Comparison of ENCODE assay signal across 12 mouse cellular contexts in genomic region chr9:50533328-50533727, GRCm38 (mm10). TPM values are rescaled to one million over a fixed set of nuclear protein-coding genes. Genes with fewer than 3 reads are reported as not detected.
DNase-seq lines count a peak whose midpoint lies in the region; ATAC-seq and TF ChIP-seq lines count a peak whose summit lies in the region.
"Had no signal": no experiment of that assay in that cellular context is flagged by ENCODE, and none has a peak within 500 bp of the region (broad histone marks: within the 10 kb centered on the region; RNA-seq: fewer than 3 reads in every experiment).

No protein-coding gene starts in this region.

- WGBS in liver, postnatal 0 days (ENCODE audit: insufficient replicate concordance), result 36% methylated on average over 11 of the region's 11 CpGs

- TF ChIP-seq CTCF in gastrocnemius, adult 2 months (IDR thresholded peaks at IDR 0.05), result no peak
- TF ChIP-seq CTCF in liver, postnatal 0 days (IDR thresholded peaks at IDR 0.05; ENCODE audit: low read depth), result no peak

- peaks cover 5% of the 10 kb centered on the region; the same call in 1 of the 2 replicates for H3K4me1 ChIP-seq in liver, postnatal 0 days (ENCODE audit: insufficient read depth)
- H3K4me1 ChIP-seq: embryonic facial prominence, embryonic 10.5 days; kidney, embryonic 15.5 days; limb, embryonic 15.5 days had no signal

- no peak for DNase-seq in gastrocnemius, adult 2 months
- DNase-seq in gastrocnemius, adult 8-10 months (ENCODE audit: low spot score in 2 of 2), result no peak
- DNase-seq in brain, adult 2 months (ENCODE audit: low read depth, low spot score), result peak; percentile 30
- DNase-seq in liver, postnatal 0 days, result peak; percentile 44
- DNase-seq in spleen, postnatal 4 days (ENCODE audit: low spot score in 2 of 2), result peak; percentile 38 to 74
- no peak for DNase-seq in ovary, postnatal 36 days (ENCODE audit: low spot score)
- no peak for DNase-seq in right cerebral cortex, adult 2 months (ENCODE audit: low spot score in 2 of 2)
- DNase-seq in left cerebral cortex, postnatal 36 days (ENCODE audit: low spot score in 2 of 2), result no peak

- peak overlapping the region; percentile 55 for H3K4me2 ChIP-seq in liver, postnatal 0 days (ENCODE audit: low read depth, low read length)
- H3K4me2 ChIP-seq: kidney, embryonic 15.5 days; limb, embryonic 15.5 days had no signal

- H3K9me3 ChIP-seq in liver, postnatal 0 days (ENCODE audit: low read length), result no peaks in the 10 kb centered on the region
- H3K9me3 ChIP-seq: embryonic facial prominence, embryonic 10.5 days; kidney, embryonic 15.5 days; limb, embryonic 15.5 days had no signal

- peak; percentile 16; the same call in 1 of the 2 replicates for ATAC-seq in liver, postnatal 0 days

- H3K9ac ChIP-seq in liver, postnatal 0 days (replicated peaks), result no peak overlapping the region
- H3K9ac ChIP-seq: kidney, embryonic 15.5 days; limb, embryonic 15.5 days had no signal

- H3K27ac ChIP-seq in gastrocnemius, adult 2 months, result peak overlapping the region; percentile 46; the same call in 1 of the 2 replicates
- peak overlapping the region; percentile 69 for H3K27ac ChIP-seq in liver, postnatal 0 days (ENCODE audit: low read depth)
- H3K27ac ChIP-seq: embryonic facial prominence, embryonic 10.5 days; kidney, embryonic 15.5 days; limb, embryonic 15.5 days had no signal

- H3K36me3 ChIP-seq in liver, postnatal 0 days (replicated peaks; ENCODE audit: insufficient read depth, low read length), result no peaks in the 10 kb centered on the region
- H3K36me3 ChIP-seq: embryonic facial prominence, embryonic 10.5 days; kidney, embryonic 15.5 days; limb, embryonic 15.5 days had no signal

- intact Hi-C loops in gastrocnemius, adult 2 months (cut with DNase I), result loop anchor here (5.0 kb wide), 1 partner anchor 201 kb away; no protein-coding TSS in a partner anchor
- intact Hi-C loops in left cerebral cortex, postnatal 36 days (cut with DNase I), result no loop called here

- TF ChIP-seq EP300 in liver, postnatal 0 days (IDR thresholded peaks at IDR 0.05; ENCODE audit: low read depth), result no peak

- no peaks in the 10 kb centered on the region for H3K27me3 ChIP-seq in liver, postnatal 0 days (ENCODE audit: insufficient read depth, low read length)
- H3K27me3 ChIP-seq: kidney, embryonic 15.5 days; limb, embryonic 15.5 days had no signal

- H3K4me3 ChIP-seq in gastrocnemius, adult 2 months, result peak overlapping the region; percentile 41
- H3K4me3 ChIP-seq in liver, postnatal 0 days (ENCODE audit: low read depth, low read length), result 0 out of 2 replicates have a peak overlapping the region, but pooled peaks have one; percentile 2
- H3K4me3 ChIP-seq: embryonic facial prominence, embryonic 10.5 days; kidney, embryonic 15.5 days; limb, embryonic 15.5 days had no signal

RNA-seq across cellular contexts. Expression of gene Pts, which starts 4.8 kb away (rescaled TPM):
- 10 to 100 TPM; 10.4 to 11.9 TPM for total RNA-seq in gastrocnemius, adult 2 months (2021)
- total RNA-seq in gastrocnemius, adult 8-10 months (2022), result 10 to 100 TPM; 10.1 to 13.7 (median 11.7) TPM
- polyA plus RNA-seq in liver, postnatal 0 days (2015; fragmentation: Nextera tagmentation; extraction: Ambion mirVana), result 44.6 and 48.9 TPM in 2 replicates
- total RNA-seq in left cerebral cortex, postnatal 36 days (2021), result 10 to 100 TPM; 33.4 to 34.0 TPM

RNA-seq across cellular contexts. Expression of gene Il18, which starts 21.3 kb away (rescaled TPM):
- 1 to 10 TPM in 1 of 2 experiments, under 1 TPM in 1; 0.87 to 1.0 TPM for total RNA-seq in gastrocnemius, adult 2 months (2021)
- total RNA-seq in gastrocnemius, adult 8-10 months (2022), result 1 to 10 TPM in 3 of 4 experiments, under 1 TPM in 1; 0.63 to 2.0 (median 1.6) TPM
- 19.1 and 19.8 TPM in 2 replicates for polyA plus RNA-seq in liver, postnatal 0 days (2015; fragmentation: Nextera tagmentation; extraction: Ambion mirVana)
- 10 to 100 TPM; 24.7 to 26.7 TPM for total RNA-seq in left cerebral cortex, postnatal 36 days (2021)

RNA-seq across cellular contexts. Expression of gene Bco2, which starts 21.7 kb away (rescaled TPM):
- under 1 TPM; 0.26 to 0.45 TPM for total RNA-seq in gastrocnemius, adult 2 months (2021)
- under 1 TPM; 0.13 to 0.47 (median 0.44) TPM for total RNA-seq in gastrocnemius, adult 8-10 months (2022)
- polyA plus RNA-seq in liver, postnatal 0 days (2015; fragmentation: Nextera tagmentation; extraction: Ambion mirVana), result 1.1 and 1.6 TPM in 2 replicates
- 1 to 10 TPM; 2.7 to 3.1 TPM for total RNA-seq in left cerebral cortex, postnatal 36 days (2021)

RNA-seq across cellular contexts. Expression of gene Tex12, which starts 27.8 kb away (rescaled TPM):
- not detected for total RNA-seq in gastrocnemius, adult 2 months (2021)
- total RNA-seq in gastrocnemius, adult 8-10 months (2022), result not detected
- not detected in 2 replicates for polyA plus RNA-seq in liver, postnatal 0 days (2015; fragmentation: Nextera tagmentation; extraction: Ambion mirVana)
- not detected for total RNA-seq in left cerebral cortex, postnatal 36 days (2021)
- total RNA-seq: gastrocnemius, postnatal 4 days had no signal
- polyA plus RNA-seq: embryonic facial prominence, embryonic 10.5 days; limb, embryonic 15.5 days had no signal

RNA-seq across cellular contexts. Expression of gene Plet1, which starts 39.0 kb away (rescaled TPM):
- total RNA-seq in gastrocnemius, adult 2 months (2021), result under 1 TPM in 1 of 2 experiments, not detected in 1; 0.36 TPM
- under 1 TPM in 2 of 4 experiments, not detected in 2; 0.19 to 0.27 TPM for total RNA-seq in gastrocnemius, adult 8-10 months (2022)
- 0.71 and 1.0 TPM in 2 replicates for polyA plus RNA-seq in liver, postnatal 0 days (2015; fragmentation: Nextera tagmentation; extraction: Ambion mirVana)
- total RNA-seq in left cerebral cortex, postnatal 36 days (2021), result not detected
- total RNA-seq: gastrocnemius, postnatal 4 days had no signal

Comparison
In these comparisons a context has a peak if more than half of its experiments do, and no peak if none do; other contexts are left out.
1. DNase-seq: peak in brain, adult 2 months (single experiment), liver, postnatal 0 days (single experiment) and spleen, postnatal 4 days (2 of 2); none in gastrocnemius, adult 2 months (single experiment), gastrocnemius, adult 8-10 months (0 of 2), ovary, postnatal 36 days (single experiment), right cerebral cortex, adult 2 months (0 of 2) and left cerebral cortex, postnatal 36 days (0 of 2).
2. RNA of gene Il18, which starts 21.3 kb away (total RNA-seq): 24.7 to 26.7 TPM in left cerebral cortex, postnatal 36 days; 0.63 to 2.0 TPM in gastrocnemius, adult 8-10 months and 0.87 to 1.0 TPM in gastrocnemius, adult 2 months; every median in the first group is over 4 times any median in the second.